Mouse (Mus musculus) brain, embryonic 14.5 days (tissue): ENCODE measurements around the gene Dock10.

Source experiments
- CTCF ChIP-seq: fragments of 200-500 bp; IDR thresholded peaks from 2 replicates; pipeline ENCODE4 v1.5.1; 2012; ENCODE audit warnings: inconsistent platforms, mild to moderate bottlenecking, moderate library complexity, borderline replicate concordance; ENCODE audit not compliant: insufficient read depth, insufficient read length; ENCODE audit errors: extremely low read depth
- POLR2A ChIP-seq: fragments of 200-500 bp; IDR thresholded peaks from 2 replicates; pipeline ENCODE4 v1.6.1; 2012; ENCODE audit warnings: mild to moderate bottlenecking, inconsistent platforms, borderline replicate concordance; ENCODE audit not compliant: poor library complexity, insufficient read depth, insufficient read length, severe bottlenecking; ENCODE audit errors: extremely low read depth

DNA sequence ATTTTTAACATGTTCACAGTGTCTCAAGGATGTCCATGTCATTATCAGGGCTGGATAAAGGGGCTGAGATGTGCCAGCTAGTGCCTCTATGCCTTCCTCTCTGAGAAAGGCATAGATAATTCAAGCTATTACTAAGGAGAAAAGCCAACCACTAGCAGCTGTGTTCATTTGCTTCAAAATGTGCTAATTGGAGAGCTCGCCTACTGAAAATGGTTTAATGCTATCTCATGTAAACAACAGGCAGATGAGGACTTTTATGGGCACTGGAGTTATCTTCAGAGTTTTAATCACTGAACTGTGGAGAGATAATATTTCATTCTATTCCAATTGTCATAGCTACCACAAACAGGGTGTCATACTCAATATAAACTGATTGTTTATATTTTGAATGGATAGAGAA lies 36.3 kb downstream of the Dock10 start:
- TF ChIP-seq POLR2A (no peak), CTCF (no peak)
